Mouse (Mus musculus) kidney, adult 2 months (tissue): Measurements from ENCODE around the gene D430041D05Rik. TPM values are rescaled to one million over a fixed set of nuclear protein-coding genes. Genes with fewer than 3 reads are reported as not detected.

Source experiments
- DNase-seq: peaks from one replicate; pipeline ENCODE4 v3.0.0; 2021
- H3K27ac ChIP-seq: fragments of 200-500 bp; 2 replicates; pipeline ENCODE4 v1.5.1; 2012; ENCODE audit warnings: low read depth, low read length, control low read depth, inconsistent platforms; ENCODE audit not compliant: insufficient read depth
- H3K27me3 ChIP-seq: fragments of 200-500 bp; replicated peaks from 2 replicates; pipeline ENCODE4 v1.6.1; 2012; ENCODE audit warnings: mild to moderate bottlenecking, moderate library complexity, low read length, inconsistent platforms; ENCODE audit not compliant: control insufficient read depth, insufficient read depth
- H3K36me3 ChIP-seq: fragments of 200-500 bp; 2 replicates; pipeline ENCODE4 v1.6.1; 2012; ENCODE audit warnings: mild to moderate bottlenecking, moderate library complexity, low read length, inconsistent platforms; ENCODE audit not compliant: control insufficient read depth, insufficient read depth
- H3K4me1 ChIP-seq: fragments of 200-500 bp; 2 replicates; pipeline ENCODE4 v1.6.1; 2011; ENCODE audit warnings: low read length; ENCODE audit not compliant: control insufficient read depth, insufficient read depth
- H3K4me3 ChIP-seq: fragments of 200-500 bp; 2 replicates; pipeline ENCODE4 v1.5.1; 2011; ENCODE audit warnings: mild to moderate bottlenecking, low read depth, low read length, control low read depth; ENCODE audit not compliant: insufficient read depth
- CTCF ChIP-seq: fragments of 200-500 bp; conservative IDR thresholded peaks from 2 replicates; pipeline ENCODE4 v1.5.1; 2011; ENCODE audit warnings: low read depth, mild to moderate bottlenecking, control low read depth, low read length, moderate library complexity, mixed read lengths; ENCODE audit not compliant: insufficient read depth, insufficient read length
- POLR2A ChIP-seq: fragments of 200-500 bp; IDR thresholded peaks from one replicate; pipeline ENCODE4 v1.6.1; 2011; ENCODE audit warnings: low read depth, low read length, control low read depth
- WGBS: fragments of 180-500 bp; shearing (Covaris S2); methylation state at CpG from one replicate; pipeline ENCODE4 v1.1.7; 2018; 5-methylcytosine and 5-hydroxymethylcytosine counted together
- polyA plus RNA-seq: library from polyadenylated mRNA; depleted of rRNA; stranded (reverse); fragments of >200 nt; gene quantifications from 2 replicates; pipeline ENCODE4 v1.2.3, GENCODE M21; 2012

The D430041D05Rik gene
- polyA plus RNA-seq, 1 experiment, result 0.02 TPM

DNA sequence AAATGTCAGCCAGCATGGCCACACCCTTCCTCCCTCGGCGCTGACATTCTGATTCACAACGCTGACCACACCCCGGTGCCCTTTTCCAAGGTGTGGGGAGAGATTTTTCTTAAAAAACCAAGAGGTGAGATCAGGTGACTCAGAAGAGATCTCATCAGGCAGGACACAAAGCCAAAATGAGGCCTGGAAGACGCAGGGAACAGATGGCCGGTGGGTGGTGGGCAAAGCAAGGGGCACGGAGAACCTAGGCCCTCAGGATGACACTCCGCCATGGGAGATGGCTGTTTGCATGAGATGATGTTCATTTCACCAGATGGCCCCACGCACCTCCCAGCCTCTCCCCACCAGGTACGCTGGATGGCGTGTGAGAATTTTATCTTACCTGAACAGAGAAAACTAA is 21.6 kb downstream of the D430041D05Rik start:
- no peak overlapping the region for H3K4me3 ChIP-seq
- no peak for TF ChIP-seq POLR2A
- no peak for TF ChIP-seq CTCF
- H3K27ac ChIP-seq, result no peak overlapping the region
- WGBS, result 92% methylated on average over 11 of the region's 11 CpGs
- no peaks in the 10 kb centered on the region for H3K4me1 ChIP-seq
- no peaks in the 10 kb centered on the region for H3K36me3 ChIP-seq
- H3K27me3 ChIP-seq, result no peaks in the 10 kb centered on the region
- no peak for DNase-seq

DNA sequence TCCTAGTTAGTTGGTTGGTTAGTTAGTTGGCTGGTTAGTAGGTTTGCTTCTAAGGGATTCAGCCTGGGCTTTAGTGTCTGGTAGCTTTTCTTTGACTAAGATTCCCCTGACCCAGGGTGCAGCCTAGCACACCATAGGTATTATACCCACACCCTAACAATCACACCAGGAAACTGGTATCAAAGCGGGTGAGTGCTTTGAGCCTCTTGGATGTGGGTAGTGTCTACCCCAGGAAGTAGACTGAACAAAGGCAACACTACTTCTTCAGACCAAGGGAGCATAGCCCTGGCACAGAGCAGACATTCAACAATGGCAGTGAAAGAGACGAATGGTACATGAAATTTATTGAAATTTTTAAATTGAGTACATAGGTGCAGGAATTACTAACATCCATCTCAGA is 24.9 kb downstream of the D430041D05Rik start:
- no peak for TF ChIP-seq CTCF
- TF ChIP-seq POLR2A, result no peak
- no peak overlapping the region for H3K4me3 ChIP-seq
- no peaks in the 10 kb centered on the region for H3K4me1 ChIP-seq
- 90% methylated on average over 2 of the region's 2 CpGs for WGBS
- H3K27me3 ChIP-seq, result no peaks in the 10 kb centered on the region
- no peak for DNase-seq
- no peaks in the 10 kb centered on the region for H3K36me3 ChIP-seq
- H3K27ac ChIP-seq, result no peak overlapping the region

DNA sequence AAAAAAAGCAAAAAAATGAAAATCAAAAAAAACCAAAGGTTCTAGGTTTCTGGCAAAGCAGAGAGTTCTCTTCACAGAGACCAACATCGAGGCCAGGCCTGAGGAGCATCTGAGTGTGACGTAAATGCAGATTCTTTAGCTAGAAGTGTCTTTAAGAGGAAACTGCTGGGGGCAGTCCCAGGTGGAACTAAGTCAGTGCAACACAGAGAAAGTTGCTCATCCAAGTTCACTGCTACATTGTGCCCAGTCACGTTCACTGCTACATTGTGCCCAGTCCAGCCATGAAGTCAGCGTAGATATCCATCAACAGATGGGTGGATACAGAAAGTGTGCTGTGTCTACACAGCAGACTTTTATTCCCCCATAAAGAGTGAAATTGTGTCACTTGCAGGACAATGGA is 27.2 kb downstream of the D430041D05Rik start:
- no peaks in the 10 kb centered on the region for H3K4me1 ChIP-seq
- no peak overlapping the region for H3K27ac ChIP-seq
- no peaks in the 10 kb centered on the region for H3K36me3 ChIP-seq
- WGBS, result 86% methylated on average over 4 of the region's 4 CpGs
- DNase-seq, result no peak
- no peak overlapping the region for H3K4me3 ChIP-seq
- no peaks in the 10 kb centered on the region for H3K27me3 ChIP-seq
- TF ChIP-seq CTCF (no peak), POLR2A (no peak)

DNA sequence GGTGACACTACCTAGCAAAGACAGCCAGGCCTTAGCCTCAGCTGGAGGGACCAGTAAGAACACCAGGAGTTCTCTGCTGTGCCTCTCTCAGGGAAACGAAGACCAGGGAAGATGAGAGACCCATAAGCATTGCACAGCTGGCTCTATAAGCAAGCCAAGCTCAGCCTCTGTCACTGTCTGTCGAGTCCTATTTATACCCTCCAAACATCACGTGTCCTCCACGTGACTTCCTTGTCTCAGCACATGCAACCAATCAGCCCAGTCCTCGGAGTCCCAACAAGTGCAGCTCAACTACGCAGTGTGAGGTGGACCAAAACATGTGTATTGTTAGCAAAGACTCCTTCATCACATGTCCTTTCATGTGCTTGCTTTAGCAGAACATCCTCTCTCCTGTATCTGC is 28.0 kb downstream of the D430041D05Rik start:
- H3K27ac ChIP-seq, result no peak overlapping the region
- WGBS, result 86% methylated on average over 6 of the region's 6 CpGs
- no peak for TF ChIP-seq CTCF
- TF ChIP-seq POLR2A, result no peak
- H3K27me3 ChIP-seq, result no peaks in the 10 kb centered on the region
- DNase-seq, result no peak
- no peak overlapping the region for H3K4me3 ChIP-seq
- H3K36me3 ChIP-seq, result no peaks in the 10 kb centered on the region
- H3K4me1 ChIP-seq, result no peaks in the 10 kb centered on the region

DNA sequence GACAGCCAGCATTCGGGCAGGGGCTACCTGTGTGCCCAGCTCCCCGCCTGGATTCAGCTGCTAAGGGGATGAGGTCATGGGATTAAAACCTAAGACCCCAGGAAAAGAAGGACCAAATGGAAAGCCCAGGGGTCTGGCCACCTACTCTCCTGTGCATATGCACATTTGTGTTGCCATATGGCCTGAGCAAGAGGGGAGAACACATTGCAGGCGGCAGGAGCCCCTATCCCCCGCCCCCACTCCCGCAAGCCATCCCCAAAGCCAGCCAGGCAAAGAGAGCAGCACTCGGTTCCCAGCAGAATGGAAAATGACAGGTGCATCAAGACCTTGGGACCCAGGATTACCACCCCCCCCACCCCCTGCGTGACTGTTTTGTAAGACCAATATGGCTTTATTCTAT is 31.5 kb downstream of the D430041D05Rik start:
- Histone ChIP-seq H3K36me3 (no peaks in the 10 kb centered on the region), H3K27me3 (no peaks in the 10 kb centered on the region), H3K4me1 (no peaks in the 10 kb centered on the region), H3K4me3 (no peak overlapping the region), H3K27ac (no peak overlapping the region)
- WGBS, result 44% methylated on average over 7 of the region's 7 CpGs
- TF ChIP-seq POLR2A, result no peak
- DNase-seq, result no peak

DNA sequence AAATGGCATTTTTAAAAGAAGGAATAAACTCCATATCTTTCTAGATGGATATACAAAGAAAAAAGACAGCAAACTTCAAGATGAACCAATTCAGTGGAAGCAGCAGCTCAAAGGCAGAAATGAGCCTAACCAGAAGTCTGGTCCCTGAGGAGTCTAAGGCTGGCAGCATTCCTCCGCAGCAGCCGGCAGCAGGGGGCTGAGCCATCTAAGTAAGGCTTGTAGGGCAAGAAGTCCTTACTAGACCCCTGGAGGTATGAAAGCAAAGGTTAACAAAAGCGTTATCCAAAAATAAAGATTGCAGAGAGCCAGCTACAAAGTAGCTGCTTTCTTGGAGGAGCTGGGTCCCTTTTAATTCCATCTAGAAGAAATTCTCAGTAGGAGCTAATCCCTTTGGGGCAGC is 32.0 kb downstream of the D430041D05Rik start:
- WGBS, result 49% methylated on average over 3 of the region's 3 CpGs
- no peak for DNase-seq
- Histone ChIP-seq H3K27me3 (no peaks in the 10 kb centered on the region), H3K36me3 (no peaks in the 10 kb centered on the region), H3K27ac (no peak overlapping the region), H3K4me1 (no peaks in the 10 kb centered on the region), H3K4me3 (no peak overlapping the region)
- TF ChIP-seq POLR2A (no peak), CTCF (no peak)

DNA sequence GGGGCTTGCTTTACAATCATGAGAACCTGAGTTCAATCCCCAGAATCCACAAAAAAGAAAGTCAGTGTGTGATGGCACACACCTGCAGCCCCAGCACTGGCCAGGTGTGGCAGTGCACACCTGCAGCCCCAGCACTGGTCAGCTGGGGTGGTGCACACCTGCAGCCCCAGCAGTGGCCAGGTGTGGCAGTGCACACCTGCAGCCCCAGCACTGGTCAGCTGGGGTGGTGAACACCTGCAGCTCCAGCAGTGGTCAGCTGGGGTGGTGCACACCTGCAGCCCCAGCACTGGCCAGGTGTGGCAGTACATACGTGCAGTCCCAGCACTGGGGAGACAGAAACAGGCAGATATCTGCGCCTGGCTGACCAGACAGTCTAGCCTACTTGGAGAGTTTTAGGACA is 32.8 kb downstream of the D430041D05Rik start:
- H3K27me3 ChIP-seq, result no peaks in the 10 kb centered on the region
- H3K36me3 ChIP-seq, result no peaks in the 10 kb centered on the region
- H3K27ac ChIP-seq, result no peak overlapping the region
- TF ChIP-seq POLR2A (no peak), CTCF (no peak; the same call in 1 of the 2 replicates)
- H3K4me3 ChIP-seq, result no peak overlapping the region
- WGBS, result 79% methylated on average over 2 of the region's 2 CpGs
- DNase-seq, result peak; percentile 12
- no peaks in the 10 kb centered on the region for H3K4me1 ChIP-seq

DNA sequence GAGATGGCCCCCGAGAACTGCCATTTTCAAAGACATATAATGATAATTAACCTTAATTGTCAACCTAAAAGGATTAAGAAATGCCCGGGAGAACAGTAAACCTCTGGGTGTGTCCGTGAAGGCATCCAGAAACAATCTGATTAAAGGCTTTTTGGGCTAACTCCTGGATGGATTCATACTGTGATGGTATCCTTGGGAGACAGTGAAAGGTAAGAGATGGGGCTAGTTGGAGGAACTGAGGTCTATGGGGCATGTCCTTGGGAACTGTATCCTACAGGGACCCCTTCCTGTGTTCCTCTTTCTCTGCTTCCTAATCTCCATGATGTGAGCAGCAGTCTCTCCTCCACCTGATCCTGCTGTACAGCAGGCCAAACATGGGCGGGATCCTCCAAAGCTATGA is 38.7 kb downstream of the D430041D05Rik start:
- DNase-seq, result no peak
- H3K36me3 ChIP-seq, result no peaks in the 10 kb centered on the region
- H3K4me3 ChIP-seq, result no peak overlapping the region
- H3K27ac ChIP-seq, result no peak overlapping the region
- H3K27me3 ChIP-seq, result no peaks in the 10 kb centered on the region
- no peak for TF ChIP-seq POLR2A
- no peak for TF ChIP-seq CTCF
- H3K4me1 ChIP-seq, result no peaks in the 10 kb centered on the region
- 75% methylated on average over 4 of the region's 4 CpGs for WGBS
